Mouse (Mus musculus): Measurements from ENCODE around the gene Rbfox1.

- TF ChIP-seq CTCF (IDR thresholded peaks at IDR 0.05; ENCODE audit: control insufficient read depth, insufficient read depth, insufficient read length) (no peak), USF1 (IDR thresholded peaks at IDR 0.05; ENCODE audit: low read depth) (no peak), MAX (IDR thresholded peaks at IDR 0.05) (no peak)
These were observed 1290.8 kb downstream of the Rbfox1 start for GRCm38 (mm10) chr16:7175960-7176359.

All from C2C12 (cell line).